Mouse (Mus musculus): Measurements from ENCODE around the gene Ube2m.

DNA sequence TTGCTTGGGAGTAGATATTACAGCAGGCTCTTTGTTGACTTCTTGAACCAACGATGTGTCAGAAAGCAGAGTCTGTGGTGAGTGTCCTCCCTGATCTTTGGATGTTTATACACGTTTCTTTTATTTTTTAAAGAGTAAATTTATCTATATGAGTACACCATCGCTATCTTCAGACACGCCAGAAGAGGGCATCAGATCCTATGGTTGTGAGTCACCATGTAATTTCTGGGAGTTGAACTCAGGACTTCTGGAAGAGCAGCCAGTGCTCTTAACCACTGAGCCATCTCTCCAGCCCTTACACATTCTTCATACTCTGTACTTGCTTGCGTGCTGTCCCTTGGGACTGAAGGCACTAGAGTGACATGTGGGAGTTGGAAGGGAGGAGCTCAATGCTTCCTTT is 34.2 kb upstream of the Ube2m start:
- no peak for TF ChIP-seq GATA1 (IDR thresholded peaks at IDR 0.05; ENCODE audit: low read length)
- TF ChIP-seq TAL1 (IDR thresholded peaks at IDR 0.05; ENCODE audit: low read length) = no peak
